Mouse (Mus musculus) embryonic fibroblast, embryonic 13.5 days (primary cell): ENCODE measurements around the gene Usp50.

Source experiments
- CTCF ChIP-seq: IDR thresholded peaks from 2 replicates; pipeline ENCODE4 v1.5.1; 2011; ENCODE audit warnings: mild to moderate bottlenecking, control low read depth, low read length, moderate library complexity, borderline replicate concordance; ENCODE audit not compliant: insufficient read depth
- POLR2A ChIP-seq: IDR thresholded peaks from 2 replicates; pipeline ENCODE4 v1.6.1; 2011; ENCODE audit warnings: low read depth, mild to moderate bottlenecking, control low read depth, low read length, moderate library complexity

GRCm38 (mm10) chr2:126676122-126676515, 107.2 kb downstream of the Usp50 start, which contains the start of gene Gabpb1:
- TF ChIP-seq POLR2A (no peak), CTCF (no peak)
